Mouse (Mus musculus): ENCODE measurements at regions not wholly inside any gene's neighbourhood (a gene's known extent, or its start where the extent isn't known, plus 50 kb on each side); places are given as distances from the start of the nearest gene placed in this dataset.

DNA sequence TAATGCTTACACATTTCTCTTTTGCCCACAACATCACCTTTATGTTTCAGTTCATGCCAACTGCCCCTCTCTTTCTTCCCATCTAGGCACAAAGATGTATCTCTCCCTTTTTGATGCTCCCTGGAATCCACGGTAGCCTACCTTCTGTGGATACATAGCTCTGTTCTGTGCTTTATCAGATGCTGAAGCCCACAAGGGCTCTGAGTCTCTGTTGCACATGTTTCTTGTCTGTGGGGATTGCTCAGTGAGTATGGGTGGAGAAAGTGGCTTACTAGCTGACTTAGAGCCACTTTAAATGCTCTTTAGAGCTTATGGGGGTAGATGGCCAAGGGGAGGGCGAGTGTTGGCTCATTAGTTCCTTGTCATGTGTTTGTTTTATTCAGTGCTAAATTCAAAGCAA is 289.9 kb upstream of the Fam92a start:
- no peak for TF ChIP-seq POLR2A (IDR thresholded peaks at IDR 0.05; ENCODE audit: insufficient read depth, low read length)
- TF ChIP-seq CTCF (IDR thresholded peaks at IDR 0.05; ENCODE audit: low read depth, low read length), result no peak
- no peak for TF ChIP-seq EP300 (IDR thresholded peaks at IDR 0.05; ENCODE audit: insufficient read depth, low read depth, low read length)

Data from ES-Bruce4 (cell line).